Mouse (Mus musculus): ENCODE results near the gene Elf5.
A peak's percentile ranks its signal among the peaks of the same experiment; 100 is the strongest.

Elf5 gene

GRCm38 (mm10) chr2:103411348-103411747, at the start of gene Elf5:
Elf5 (plus strand) TSS chr2:103411688.
- DNase-seq (ENCODE audit: low spot score) = no peak

- DNase-seq (ENCODE audit: low spot score) = no peak
Observed at GRCm38 (mm10) chr2:103372541-103372940, 38.9 kb upstream of the Elf5 start.

- no peak for DNase-seq (ENCODE audit: low spot score)
Observed at GRCm38 (mm10) chr2:103379502-103380160, 31.9 kb upstream of the Elf5 start.

- no peak for DNase-seq (ENCODE audit: low spot score)
Observed at GRCm38 (mm10) chr2:103382174-103382573, 29.3 kb upstream of the Elf5 start.

- no peak for DNase-seq (ENCODE audit: low spot score)
Observed at GRCm38 (mm10) chr2:103387881-103388280, 23.6 kb upstream of the Elf5 start.

- no peak for DNase-seq (ENCODE audit: low spot score)
Observed at GRCm38 (mm10) chr2:103388311-103388710, 23.2 kb upstream of the Elf5 start.

- DNase-seq (ENCODE audit: low spot score) = peak; percentile 38
Observed at GRCm38 (mm10) chr2:103390086-103390988, 21.2 kb upstream of the Elf5 start.

- no peak for DNase-seq (ENCODE audit: low spot score)
Observed at GRCm38 (mm10) chr2:103391626-103392025, 19.9 kb upstream of the Elf5 start.

- no peak for DNase-seq (ENCODE audit: low spot score)
Observed at GRCm38 (mm10) chr2:103398110-103398509, 13.4 kb upstream of the Elf5 start.

- DNase-seq (ENCODE audit: low spot score) = no peak
Observed at GRCm38 (mm10) chr2:103400691-103401090, 10.8 kb upstream of the Elf5 start.

GRCm38 (mm10) chr2:103406239-103406638, 5.2 kb upstream of the Elf5 start:
- no peak for DNase-seq (ENCODE audit: low spot score)

- no peak for DNase-seq (ENCODE audit: low spot score)
Observed at GRCm38 (mm10) chr2:103411816-103412215, 328 bp downstream of the Elf5 start.

- no peak for DNase-seq (ENCODE audit: low spot score)
Observed at GRCm38 (mm10) chr2:103413381-103413780, 1.9 kb downstream of the Elf5 start.

- no peak for DNase-seq (ENCODE audit: low spot score)
Observed at GRCm38 (mm10) chr2:103415774-103416173, 4.3 kb downstream of the Elf5 start.

- no peak for DNase-seq (ENCODE audit: low spot score)
Observed at GRCm38 (mm10) chr2:103420650-103421507, 9.4 kb downstream of the Elf5 start.

- DNase-seq (ENCODE audit: low spot score) = no peak
Observed at GRCm38 (mm10) chr2:103423884-103424283, 12.4 kb downstream of the Elf5 start.

GRCm38 (mm10) chr2:103424349-103425026, 13.0 kb downstream of the Elf5 start:
- peak; percentile 80 for DNase-seq (ENCODE audit: low spot score)

- no peak for DNase-seq (ENCODE audit: low spot score)
Observed at GRCm38 (mm10) chr2:103425456-103426063, 14.1 kb downstream of the Elf5 start.

- DNase-seq (ENCODE audit: low spot score) = no peak
Observed at GRCm38 (mm10) chr2:103428356-103428755, 16.9 kb downstream of the Elf5 start.

GRCm38 (mm10) chr2:103430712-103431111, 19.2 kb downstream of the Elf5 start:
- DNase-seq (ENCODE audit: low spot score) = no peak

GRCm38 (mm10) chr2:103432695-103433275, 21.3 kb downstream of the Elf5 start:
- DNase-seq (ENCODE audit: low spot score) = no peak
